Mouse (Mus musculus) liver, postnatal 0 days (tissue): ENCODE data around the gene Aox3.

ENCODE experiments used
- CTCF ChIP-seq: sonication (generic); IDR thresholded peaks from 2 replicates; pipeline ENCODE4 v1.5.1; 2016; ENCODE audit warnings: antibody characterized with exemption, low read depth
- EP300 ChIP-seq: IDR thresholded peaks from 2 replicates; pipeline ENCODE4 v1.6.1; 2016; ENCODE audit warnings: antibody characterized with exemption, low read depth, mild to moderate bottlenecking

DNA sequence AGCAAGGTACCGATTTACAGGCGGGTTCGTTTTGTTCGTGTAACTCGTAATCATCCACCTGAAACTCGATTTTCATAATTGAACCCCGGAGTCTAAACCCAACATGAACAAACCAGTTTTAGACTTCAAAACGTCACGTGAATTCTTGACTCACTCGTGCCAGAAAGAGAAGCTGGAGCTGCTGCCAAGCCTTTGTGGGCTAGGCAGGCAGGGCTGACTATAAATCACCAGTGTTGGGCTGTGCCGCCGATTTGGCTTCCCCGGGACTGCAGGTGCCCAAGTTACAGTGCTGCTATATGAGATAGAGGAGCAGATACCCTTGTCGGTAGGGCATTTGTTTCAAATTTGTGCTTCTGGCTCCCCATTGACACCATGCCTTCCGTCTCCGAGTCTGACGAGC is 97.3 kb downstream of the Aox3 start, which contains the start of gene Aox4:
- TF ChIP-seq EP300 (no peak), CTCF (no peak)
